ENCODE assay signal across 8 mouse cellular contexts in genomic region chr17:34119249-34120179, GRCm38 (mm10). TPM values are rescaled to one million over a fixed set of nuclear protein-coding genes. Genes with fewer than 3 reads are reported as not detected.
DNase-seq lines count a peak whose midpoint lies in the region; ATAC-seq and TF ChIP-seq lines count a peak whose summit lies in the region.

TSS of gene H2-DMa (plus strand) at chr17:34119541.

- TF ChIP-seq EP300 in lung, postnatal 0 days (IDR thresholded peaks at IDR 0.05): no peak; the same call in 1 of the 2 replicates

- H3K4me1 ChIP-seq in hindbrain, embryonic 10.5 days (replicated peaks): peaks cover 37% of the 10 kb centered on the region
- peaks cover 14% of the 10 kb centered on the region; the same call in 1 of the 2 replicates for H3K4me1 ChIP-seq in lung, postnatal 0 days (ENCODE audit: insufficient read depth, low read depth, low read length)

- H3K9ac ChIP-seq in lung, postnatal 0 days (replicated peaks; ENCODE audit: low read depth): peak within 1 kb of the TSS; percentile 96

- peak within 1 kb of the TSS; percentile 94 for H3K4me2 ChIP-seq in lung, postnatal 0 days (replicated peaks; ENCODE audit: low read depth, low read length)

- H3K36me3 ChIP-seq in hindbrain, embryonic 10.5 days: peaks cover 51% of the 10 kb centered on the region
- H3K36me3 ChIP-seq in lung, postnatal 0 days (ENCODE audit: insufficient read depth, low read length): peaks cover 25% of the 10 kb centered on the region

- peak; percentile 8; the same call in 1 of the 2 replicates for TF ChIP-seq CTCF in lung, postnatal 0 days (IDR thresholded peaks at IDR 0.05)

- DNase-seq in MN1 (ENCODE audit: low spot score): peak; percentile 99
- peak; percentile 100 for DNase-seq in cerebellum, adult 9-10 months
- DNase-seq in hindbrain, embryonic 10.5 days (ENCODE audit: low spot score): peak; percentile 98
- DNase-seq in layer of hippocampus, adult 9-11 months: peak; percentile 99
- DNase-seq in lung, postnatal 0 days (ENCODE audit: low spot score): peak; percentile 100
- peak; percentile 99 for DNase-seq in ovary, postnatal 14 days (ENCODE audit: low spot score)
- DNase-seq in thymus, postnatal 14 days: peak; percentile 99

- no peaks in the 10 kb centered on the region for H3K9me3 ChIP-seq in hindbrain, embryonic 10.5 days
- H3K9me3 ChIP-seq in lung, postnatal 0 days (ENCODE audit: low read length): no peaks in the 10 kb centered on the region

- no peaks in the 10 kb centered on the region for H3K27me3 ChIP-seq in hindbrain, embryonic 10.5 days (ENCODE audit: insufficient read depth, poor library complexity, severe bottlenecking)
- H3K27me3 ChIP-seq in lung, postnatal 0 days (replicated peaks; ENCODE audit: insufficient read depth, low read length): no peaks in the 10 kb centered on the region

- H3K27ac ChIP-seq in hindbrain, embryonic 10.5 days: peak within 1 kb of the TSS; percentile 100
- H3K27ac ChIP-seq in lung, postnatal 0 days (ENCODE audit: low read length): peak within 1 kb of the TSS; percentile 100

- peak; percentile 52 for ATAC-seq in frontal cortex, adult (ENCODE audit: low TSS enrichment)
- peak; percentile 73 for ATAC-seq in lung, postnatal 0 days

- peak within 1 kb of the TSS; percentile 100 for H3K4me3 ChIP-seq in hindbrain, embryonic 10.5 days
- H3K4me3 ChIP-seq in lung, postnatal 0 days (ENCODE audit: low read depth, low read length): peak within 1 kb of the TSS; percentile 92

- under 1% methylated on average over 96 of the region's 96 CpGs for WGBS in hindbrain, embryonic 10.5 days
- WGBS in lung, postnatal 0 days: 3% methylated on average over 84 of the region's 96 CpGs

RNA-seq across cellular contexts. Expression of gene H2-DMa, which starts in this region (rescaled TPM):
- 5.8 and 7.7 TPM in 2 replicates for polyA plus RNA-seq in hindbrain, embryonic 10.5 days (2016; fragmentation: Nextera tagmentation; extraction: Ambion mirVana)
- 20.7 and 23.9 TPM in 2 replicates for polyA plus RNA-seq in lung, postnatal 0 days (2015; fragmentation: Nextera tagmentation; extraction: Ambion mirVana)

Comparison
In these comparisons a context has a peak if more than half of its experiments do, and no peak if none do; other contexts are left out.
1. Peak in every context shown above with its lines: DNase-seq, ATAC-seq, H3K4me3 ChIP-seq and H3K27ac ChIP-seq.